Mouse (Mus musculus) erythroblast, embryonic 14.5 days (primary cell): Measurements from ENCODE around the gene Pspc1. TPM values are rescaled to one million over a fixed set of nuclear protein-coding genes. Genes with fewer than 3 reads are reported as not detected.
"Not testable (repeated sequence)": the region's sequence is repeated elsewhere in the genome, so short reads cannot be mapped to it uniquely, and the experiment has no call there.

ENCODE experiments used
- H3K27me3 ChIP-seq: 2 replicates; pipeline ENCODE4 v1.6.1; 2012; ENCODE audit warnings: inconsistent platforms; ENCODE audit not compliant: control insufficient read depth
- H3K36me3 ChIP-seq: 2 replicates; pipeline ENCODE4 v1.6.1; 2012; ENCODE audit warnings: mild to moderate bottlenecking, inconsistent platforms; ENCODE audit not compliant: control insufficient read depth
- H3K4me1 ChIP-seq: 2 replicates; pipeline ENCODE4 v1.6.1; 2012; ENCODE audit warnings: inconsistent platforms; ENCODE audit not compliant: control insufficient read depth
- H3K4me3 ChIP-seq: replicated peaks from 2 replicates; pipeline ENCODE3; 2012; ENCODE audit warnings: moderate library complexity, mild to moderate bottlenecking, inconsistent platforms
- H3K9me3 ChIP-seq: 2 replicates; pipeline ENCODE4 v1.6.1; 2012; ENCODE audit warnings: low read length, inconsistent platforms, mixed read lengths; ENCODE audit not compliant: control insufficient read depth
- GATA1 ChIP-seq: IDR thresholded peaks from 2 replicates; pipeline ENCODE4 v1.6.1; 2012; ENCODE audit warnings: low read length, inconsistent platforms, mixed read lengths
- TAL1 ChIP-seq: IDR thresholded peaks from 3 replicates; pipeline ENCODE4 v1.6.1; 2012; ENCODE audit warnings: low read length, inconsistent platforms, mixed read lengths
- polyA plus RNA-seq: library from polyadenylated mRNA; stranded (reverse); fragments of >175 nt; gene quantifications from 2 replicates; pipeline ENCODE4 v1.2.3, GENCODE M21; 2012

The Pspc1 gene
- 0.62 and 0.70 TPM in 2 replicates for polyA plus RNA-seq

DNA sequence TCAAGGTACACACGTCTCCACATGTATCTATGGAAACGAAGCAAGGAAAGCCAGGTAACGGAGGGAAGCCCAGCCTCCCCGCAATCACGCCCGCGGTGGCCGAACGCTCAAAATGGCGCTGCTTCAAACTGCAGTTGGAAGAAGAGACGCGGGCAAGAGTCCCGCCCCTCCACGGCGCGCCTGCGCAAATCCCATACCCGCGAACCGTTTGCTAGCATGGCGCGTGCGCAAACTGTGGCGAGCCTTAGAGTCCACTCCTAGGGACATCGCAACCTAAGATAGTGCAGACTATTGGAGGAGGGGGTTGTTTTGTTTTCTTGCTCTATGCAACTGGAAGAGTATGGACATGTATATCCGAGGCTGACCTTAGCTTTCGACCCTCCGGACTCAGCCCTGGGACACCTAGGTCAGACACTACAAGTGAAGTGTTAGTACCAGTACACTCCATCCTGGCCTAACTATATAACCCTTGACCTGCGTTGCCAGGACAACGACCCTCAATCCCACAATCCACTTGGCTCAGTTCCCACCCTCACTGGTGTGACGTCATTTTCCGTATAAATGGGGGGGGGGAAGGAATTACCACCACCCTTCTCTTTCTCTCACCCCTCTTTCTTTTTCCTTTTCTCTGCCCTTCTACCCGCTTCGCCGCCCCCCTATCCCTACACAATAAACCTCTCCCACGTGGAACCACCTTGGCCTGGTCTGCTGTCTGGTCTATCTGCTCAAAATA is at the start of gene Pspc1:
Gene Pspc1 (minus strand): TSS at position 117 of the 733 bp plus-strand sequence.
- Histone ChIP-seq H3K4me3 (peak within 1 kb of the TSS; percentile 100), H3K4me1 (peaks cover 41% of the 10 kb centered on the region), H3K36me3 (peaks cover 25% of the 10 kb centered on the region), H3K9me3 (no peaks in the 10 kb centered on the region), H3K27me3 (no peaks in the 10 kb centered on the region)
- no peak for TF ChIP-seq TAL1
- TF ChIP-seq GATA1: no peak

DNA sequence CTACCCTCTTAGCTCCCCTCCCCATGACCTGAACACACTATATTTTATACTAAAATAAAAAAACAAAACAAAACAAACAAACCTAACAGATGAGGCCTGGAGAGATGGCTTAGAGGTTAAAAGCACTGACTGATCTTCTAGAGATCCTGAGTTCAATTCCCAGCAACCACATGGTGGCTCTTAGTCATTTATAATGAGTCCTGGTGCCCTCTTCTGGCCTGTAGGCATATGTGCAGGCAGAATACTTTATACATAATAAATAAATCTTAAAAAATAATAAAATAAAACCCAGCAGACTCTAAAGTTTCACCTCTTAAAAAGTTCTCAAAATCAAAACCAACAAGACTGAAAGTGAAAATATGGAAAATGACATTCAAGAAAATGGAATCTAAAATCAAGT is 46.4 kb upstream of the Pspc1 start:
- H3K36me3 ChIP-seq: no peaks in the 10 kb centered on the region
- no peaks in the 10 kb centered on the region for H3K27me3 ChIP-seq
- TF ChIP-seq GATA1 (no peak), TAL1 (no peak)
- no peaks in the 10 kb centered on the region for H3K4me1 ChIP-seq
- H3K9me3 ChIP-seq: no peaks in the 10 kb centered on the region
- no peak overlapping the region for H3K4me3 ChIP-seq

DNA sequence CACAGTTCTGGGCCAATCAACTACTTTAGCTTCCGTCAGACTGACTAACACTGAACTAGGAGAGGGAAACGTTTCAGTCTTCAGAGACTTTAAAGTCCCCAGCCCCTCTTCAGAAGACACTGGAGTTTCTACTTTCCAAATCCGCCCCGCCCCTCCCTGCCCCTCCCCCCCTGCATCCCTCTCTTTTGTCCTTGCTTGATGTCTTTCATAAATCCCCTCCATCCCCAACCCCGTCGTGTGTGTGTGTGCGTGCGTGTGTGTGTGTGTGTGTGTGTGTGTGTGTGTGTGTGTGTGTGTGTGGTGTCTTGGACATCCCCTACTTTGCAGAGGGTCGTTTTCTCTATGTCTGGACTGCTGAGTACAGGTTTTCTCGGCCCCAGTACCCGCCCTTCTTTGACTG is 39.5 kb upstream of the Pspc1 start:
- Histone ChIP-seq H3K36me3 (no peaks in the 10 kb centered on the region), H3K9me3 (no peaks in the 10 kb centered on the region), H3K27me3 (peaks cover 9% of the 10 kb centered on the region; the same call in 1 of the 2 replicates), H3K4me3 (no peak overlapping the region), H3K4me1 (peaks cover 10% of the 10 kb centered on the region)
- TF ChIP-seq TAL1 (no peak), GATA1 (no peak)

DNA sequence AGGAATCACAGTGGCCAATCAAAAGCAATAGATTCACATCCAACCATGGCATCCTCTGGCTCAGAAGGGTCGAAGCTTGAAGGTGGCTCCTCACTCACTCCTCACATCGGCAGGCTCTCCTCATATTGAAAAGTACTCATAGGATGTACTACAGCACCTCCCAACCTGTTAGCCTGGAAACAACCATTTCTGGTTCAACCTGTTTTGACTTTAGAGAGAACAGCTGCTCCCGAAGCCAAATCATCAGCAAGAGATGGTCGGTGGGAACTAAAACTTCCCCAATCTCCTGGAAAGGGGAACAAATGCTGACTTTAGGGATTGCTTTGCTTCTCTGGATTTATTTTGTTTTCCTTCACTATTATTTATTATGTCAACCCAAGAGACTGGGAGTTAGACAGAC is 39.0 kb upstream of the Pspc1 start:
- Histone ChIP-seq H3K9me3 (no peaks in the 10 kb centered on the region), H3K27me3 (peaks cover 9% of the 10 kb centered on the region; the same call in 1 of the 2 replicates), H3K4me1 (peaks cover 12% of the 10 kb centered on the region), H3K4me3 (no peak overlapping the region), H3K36me3 (no peaks in the 10 kb centered on the region)
- TF ChIP-seq TAL1 (no peak), GATA1 (no peak)

DNA sequence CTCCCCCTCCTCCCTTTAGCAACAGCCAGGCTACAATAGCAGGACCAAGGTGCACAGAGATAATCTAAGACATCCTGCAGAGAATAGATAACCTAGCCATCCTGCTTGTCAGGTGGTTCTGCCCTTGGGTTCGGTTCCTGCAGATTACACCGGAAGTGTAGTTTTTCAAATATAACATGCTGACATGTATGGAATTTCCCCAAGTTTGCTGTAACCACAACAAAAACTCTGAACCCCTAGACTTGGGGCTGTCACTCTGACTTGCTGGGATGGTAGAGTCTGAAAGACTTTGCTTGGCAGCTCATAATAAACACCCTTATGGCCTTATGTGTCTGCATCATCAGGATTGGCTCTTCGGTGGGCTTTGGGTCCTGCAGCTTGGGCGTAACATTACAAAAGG is 38.4 kb upstream of the Pspc1 start:
- Histone ChIP-seq H3K4me1 (peaks cover 12% of the 10 kb centered on the region), H3K4me3 (no peak overlapping the region), H3K27me3 (peaks cover 9% of the 10 kb centered on the region; the same call in 1 of the 2 replicates), H3K9me3 (no peaks in the 10 kb centered on the region), H3K36me3 (no peaks in the 10 kb centered on the region)
- TF ChIP-seq GATA1 (no peak), TAL1 (no peak)

DNA sequence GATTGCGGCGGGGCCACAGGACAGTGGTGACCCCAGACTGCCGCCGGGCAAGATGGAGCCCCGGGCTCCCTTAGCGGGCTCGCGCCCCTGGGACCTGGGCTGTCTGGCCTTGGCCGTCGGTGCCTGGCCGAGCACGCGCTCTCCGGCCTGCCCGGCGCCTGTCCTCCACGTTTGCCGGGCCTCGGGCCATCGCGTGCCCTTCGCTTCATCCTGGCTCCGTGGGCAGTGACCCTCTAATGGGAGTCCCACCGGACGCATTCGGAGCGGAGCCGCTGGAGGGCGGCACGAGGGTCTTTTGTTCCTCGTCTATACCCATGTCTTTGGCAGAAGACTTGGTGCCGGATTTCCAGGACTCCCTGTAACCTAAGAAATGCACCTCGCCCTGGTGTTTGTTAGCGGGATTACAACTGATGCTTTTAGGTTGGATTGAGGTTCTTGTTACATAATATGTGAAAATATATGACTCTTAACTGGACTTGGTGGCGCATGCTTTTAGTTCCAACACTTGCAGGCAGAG is 34.5 kb upstream of the Pspc1 start:
- Histone ChIP-seq H3K4me3 (peak overlapping the region; percentile 66), H3K4me1 (peaks cover 30% of the 10 kb centered on the region), H3K27me3 (peaks cover 9% of the 10 kb centered on the region; the same call in 1 of the 2 replicates), H3K36me3 (peaks cover 13% of the 10 kb centered on the region), H3K9me3 (no peaks in the 10 kb centered on the region)
- TF ChIP-seq TAL1 (no peak), GATA1 (no peak)

DNA sequence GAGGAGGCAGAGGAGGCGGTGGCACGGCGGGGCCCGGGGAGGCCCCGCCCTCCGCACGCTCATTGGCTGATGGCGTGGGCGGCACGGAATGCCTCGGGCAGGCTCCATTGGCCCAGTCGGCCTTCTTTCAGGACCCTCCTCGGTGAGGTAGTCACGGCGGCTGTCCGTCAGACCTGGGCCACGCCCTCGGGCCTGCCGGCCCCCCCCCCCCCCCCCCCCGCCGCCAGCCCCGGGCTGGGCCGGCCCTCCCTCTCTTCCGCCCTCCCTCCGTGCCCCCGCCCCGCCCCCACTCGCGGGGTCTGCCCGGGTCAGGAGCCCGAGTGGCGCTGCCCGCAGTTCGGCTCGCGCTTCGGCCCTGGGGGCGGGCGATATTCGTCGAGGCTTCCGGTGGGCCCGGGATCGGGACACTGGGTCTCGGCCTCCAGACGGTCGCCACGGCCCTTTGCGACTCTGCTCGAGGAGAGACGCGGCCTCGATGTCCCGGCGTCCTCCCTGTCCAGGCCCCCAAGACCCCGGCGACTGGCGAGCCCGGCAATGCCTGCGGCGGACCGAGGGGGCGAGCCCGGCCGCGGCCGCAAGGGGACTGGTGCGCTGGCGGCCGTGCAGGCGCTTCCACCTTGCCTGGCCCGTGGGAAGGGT is 33.7 kb upstream of the Pspc1 start, which contains the start of gene Zmym5:
Gene Zmym5 (minus strand): TSS at position 16 of the 639 bp plus-strand sequence.
- H3K27me3 ChIP-seq, H3K9me3 ChIP-seq: not testable (repeated sequence)
- Histone ChIP-seq H3K36me3 (peaks cover 15% of the 10 kb centered on the region), H3K4me3 (peak within 1 kb of the TSS; percentile 81), H3K4me1 (peaks cover 30% of the 10 kb centered on the region)

DNA sequence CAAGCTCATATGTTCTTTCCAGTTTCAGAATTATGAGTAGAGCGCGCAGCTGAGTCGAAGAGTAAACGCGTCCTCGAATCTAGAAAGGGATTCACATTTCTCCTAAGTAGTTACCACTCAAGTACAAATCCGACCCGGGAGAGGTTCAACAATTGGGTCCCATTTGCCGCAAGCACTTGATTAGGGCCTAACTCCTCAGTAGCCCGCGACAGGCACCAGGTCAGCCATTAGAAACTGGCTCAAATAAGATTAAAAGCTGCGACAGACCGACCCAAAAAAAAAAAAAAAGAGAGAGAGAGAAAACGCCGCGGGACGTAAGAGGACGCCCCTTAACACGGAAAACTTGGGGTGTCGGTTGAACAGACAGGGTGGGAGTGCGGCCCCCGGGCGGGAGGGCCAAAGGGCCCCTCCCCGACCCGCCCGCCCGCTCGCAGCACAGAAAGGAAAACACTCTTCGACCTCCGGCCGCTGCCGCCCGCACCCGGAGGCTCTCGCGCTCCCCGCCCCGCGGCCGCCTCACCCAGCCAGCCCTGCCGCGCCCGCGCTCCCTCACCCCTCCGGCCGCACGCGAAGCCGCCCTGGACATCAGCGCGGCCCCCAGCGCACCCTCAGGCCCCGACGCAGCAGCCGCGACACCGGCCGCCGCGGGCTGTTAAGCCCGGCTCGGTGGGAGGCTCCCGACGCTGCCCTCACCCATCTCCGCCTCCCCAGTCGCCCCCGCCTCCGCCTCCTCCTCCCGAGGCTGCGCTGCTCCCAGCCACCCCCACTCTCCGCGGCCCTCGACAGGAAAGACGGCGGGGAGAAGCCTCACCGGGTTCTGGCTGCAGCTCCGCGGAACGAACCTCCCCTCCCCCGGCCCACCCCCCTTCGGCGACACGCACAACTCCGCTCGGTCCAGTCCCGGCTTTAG is 32.9 kb upstream of the Pspc1 start:
- peaks cover 17% of the 10 kb centered on the region for H3K36me3 ChIP-seq
- H3K27me3 ChIP-seq, H3K9me3 ChIP-seq: not testable (repeated sequence)
- H3K4me1 ChIP-seq: peaks cover 30% of the 10 kb centered on the region
- H3K4me3 ChIP-seq: peak overlapping the region; percentile 81

DNA sequence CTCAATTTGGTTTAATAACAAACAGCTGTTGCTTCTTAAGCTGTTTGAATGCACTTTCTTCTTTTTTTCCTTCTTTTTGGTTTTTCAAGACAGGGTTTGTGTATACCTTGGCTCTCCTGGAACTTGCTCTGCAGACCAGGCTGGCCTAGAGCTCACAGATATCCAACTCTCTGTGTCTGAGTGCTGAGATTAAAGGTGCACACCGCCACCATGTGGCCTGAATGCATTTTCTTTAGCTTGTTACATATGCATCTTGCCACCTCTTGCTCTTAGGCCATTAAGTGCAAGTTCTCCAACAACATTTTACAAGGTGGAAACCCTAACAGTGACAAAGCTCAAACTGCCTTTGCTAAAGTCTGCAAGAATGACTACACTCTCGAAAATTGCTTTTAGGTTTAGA is 15.1 kb upstream of the Pspc1 start:
- Histone ChIP-seq H3K27me3 (no peaks in the 10 kb centered on the region), H3K36me3 (peaks cover 66% of the 10 kb centered on the region), H3K4me3 (no peak overlapping the region), H3K9me3 (no peaks in the 10 kb centered on the region), H3K4me1 (no peaks in the 10 kb centered on the region)
- TF ChIP-seq GATA1: no peak
- no peak for TF ChIP-seq TAL1
